Mouse (Mus musculus): ENCODE results near the gene Rgl1.

DNA sequence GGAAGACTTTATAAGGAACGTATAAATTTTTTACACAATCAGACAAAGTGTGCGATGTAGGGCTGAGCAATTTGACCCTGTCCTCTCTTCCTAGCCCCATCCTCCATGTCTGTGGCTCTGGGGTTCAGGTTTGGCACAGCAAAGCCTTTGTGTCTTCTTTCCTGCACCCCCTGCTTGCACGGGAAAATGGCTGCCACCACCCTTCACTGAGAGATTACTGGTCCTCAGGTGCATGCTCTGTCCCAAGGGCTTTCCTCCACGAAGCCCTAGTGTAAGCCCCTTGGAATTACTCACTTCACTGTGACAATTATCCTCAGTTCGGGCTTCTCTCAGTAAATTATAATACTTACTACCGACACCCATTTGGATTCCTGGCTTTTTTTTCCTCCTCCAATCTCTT, 109.5 kb downstream of the Rgl1 start:
- TF ChIP-seq CTCF (IDR thresholded peaks at IDR 0.05; ENCODE audit: extremely low read depth, insufficient read depth, low read length) (no peak), POLR2A (IDR thresholded peaks at IDR 0.05; ENCODE audit: extremely low read depth, insufficient read depth, low read length) (no peak)
